Mouse (Mus musculus): Measurements from ENCODE around the gene Irf1. TPM values are rescaled to one million over a fixed set of nuclear protein-coding genes. Genes with fewer than 3 reads are reported as not detected.

The Irf1 gene
- polyA plus RNA-seq, 1 experiment from 2014 or later = 35.5 TPM

Small RNAs within 50 kb of the gene (microRNA-seq; reads per million reads assigned to microRNA genes)
- not detected for gene Mir7671

Other genes with a start within 250 kb of the Irf1 start
- gene Kif3a, start 202.6 kb upstream of the Irf1 start, polyA plus RNA-seq (2014; fragmentation: Nextera tagmentation; extraction: Ambion mirVana) = 58.7 and 63.5 TPM in 2 replicates
- 1.1 and 1.2 TPM in 2 replicates for gene Il4, start 151.3 kb upstream of the Irf1 start, polyA plus RNA-seq (2014; fragmentation: Nextera tagmentation; extraction: Ambion mirVana)
- gene Il13, start 135.3 kb upstream of the Irf1 start, polyA plus RNA-seq (2014; fragmentation: Nextera tagmentation; extraction: Ambion mirVana) = not detected in 2 replicates
- gene Rad50, start 62.7 kb upstream of the Irf1 start, polyA plus RNA-seq (2014; fragmentation: Nextera tagmentation; extraction: Ambion mirVana) = 29.5 and 29.8 TPM in 2 replicates
- not detected in 2 replicates for gene Il5, start 49.2 kb upstream of the Irf1 start, polyA plus RNA-seq (2014; fragmentation: Nextera tagmentation; extraction: Ambion mirVana)
- gene Gm17334, start 3.2 kb downstream of the Irf1 start, polyA plus RNA-seq (2014; fragmentation: Nextera tagmentation; extraction: Ambion mirVana) = 0.60 and 0.68 TPM in 2 replicates
- gene Gm12216, start 89.2 kb downstream of the Irf1 start, polyA plus RNA-seq (2014; fragmentation: Nextera tagmentation; extraction: Ambion mirVana) = 1.4 and 1.9 TPM in 2 replicates
- gene Slc22a5, start 121.6 kb downstream of the Irf1 start, polyA plus RNA-seq (2014; fragmentation: Nextera tagmentation; extraction: Ambion mirVana) = 9.4 and 11.8 TPM in 2 replicates
- 9.9 and 10.0 TPM in 2 replicates for gene Slc22a21, start 210.3 kb downstream of the Irf1 start, polyA plus RNA-seq (2014; fragmentation: Nextera tagmentation; extraction: Ambion mirVana)